Mouse (Mus musculus) stomach, postnatal 0 days (tissue): ENCODE measurements around the gene Sfpq.

Experiments used
- CTCF ChIP-seq: IDR thresholded peaks from 2 replicates; pipeline ENCODE4 v1.5.1; 2016; ENCODE audit warnings: antibody characterized with exemption, low read depth, mild to moderate bottlenecking, moderate library complexity
- EP300 ChIP-seq: optimal IDR thresholded peaks from 2 replicates; pipeline ENCODE3; 2016; ENCODE audit warnings: antibody characterized with exemption

DNA sequence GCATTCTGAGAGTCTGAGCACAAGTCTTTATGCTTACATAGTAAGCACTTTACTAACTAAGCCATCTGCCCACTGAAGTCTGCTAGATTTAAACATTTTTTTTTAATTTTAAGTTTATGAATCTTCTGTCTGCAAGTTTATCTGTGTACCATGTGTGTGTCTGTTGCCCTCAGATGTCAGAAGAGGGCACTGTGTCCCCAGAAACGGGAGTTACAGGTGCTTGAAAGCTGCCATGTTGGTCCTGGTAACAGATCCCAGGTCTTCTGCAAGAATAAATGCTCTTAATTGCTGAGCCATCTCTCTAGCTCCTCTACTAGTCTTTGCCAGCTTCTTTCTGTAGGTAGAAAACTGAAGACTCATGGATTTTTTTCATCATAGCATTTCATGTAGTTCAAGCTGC is 53.8 kb downstream of the Sfpq start:
- TF ChIP-seq EP300 = no peak
- TF ChIP-seq CTCF = no peak
